9 mouse cellular contexts compared by ENCODE assay signal in genomic region chr6:72237035-72237434, GRCm38 (mm10). TPM values are rescaled to one million over a fixed set of nuclear protein-coding genes. Genes with fewer than 3 reads are reported as not detected.
DNase-seq lines count a peak whose midpoint lies in the region; ATAC-seq and TF ChIP-seq lines count a peak whose summit lies in the region.
"Had no signal": no experiment of that assay in that cellular context is flagged by ENCODE, and none has a peak within 500 bp of the region (broad histone marks: within the 10 kb centered on the region; RNA-seq: fewer than 3 reads in every experiment).

No protein-coding gene starts in this region.

- intact Hi-C loops in left cerebral cortex, postnatal 25 days (cut with DNase I) = loop anchor here (1.0 kb wide), 1 partner anchor 51 kb away; no protein-coding TSS in a partner anchor

- H3K9me3 ChIP-seq in hindbrain, embryonic 10.5 days = no peaks in the 10 kb centered on the region
- H3K9me3 ChIP-seq in hindbrain, embryonic 13.5 days = no peaks in the 10 kb centered on the region
- no peaks in the 10 kb centered on the region for H3K9me3 ChIP-seq in forebrain, embryonic 13.5 days (replicated peaks)
- no peaks in the 10 kb centered on the region for H3K9me3 ChIP-seq in hindbrain, postnatal 0 days (ENCODE audit: low read length)
- H3K9me3 ChIP-seq in stomach, postnatal 0 days (ENCODE audit: control insufficient read depth, low read length) = no peaks in the 10 kb centered on the region
- H3K9me3 ChIP-seq: neural tube, embryonic 12.5 days had no signal

- DNase-seq in hindbrain, embryonic 10.5 days (ENCODE audit: low spot score) = peak; percentile 89
- DNase-seq in c-Kit-positive CD71-negative TER-119-negative erythroid progenitor cells, embryonic 14.5 days (ENCODE audit: low read depth) = peak; percentile 81
- peak; percentile 94 for DNase-seq in hindbrain, postnatal 0 days (ENCODE audit: low spot score)
- peak; percentile 79 to 80 for DNase-seq in left cerebral cortex, postnatal 25 days (ENCODE audit: low spot score in 2 of 2)
- DNase-seq in natural killer cell, adult 2 months (ENCODE audit: low spot score in 2 of 2) = peak; percentile 36 to 63
- DNase-seq in stomach, postnatal 0 days (ENCODE audit: low spot score) = peak; percentile 88

- H3K36me3 ChIP-seq in hindbrain, embryonic 10.5 days = no peaks in the 10 kb centered on the region
- H3K36me3 ChIP-seq in hindbrain, embryonic 13.5 days = no peaks in the 10 kb centered on the region
- H3K36me3 ChIP-seq in forebrain, embryonic 13.5 days (ENCODE audit: poor library complexity, severe bottlenecking) = no peaks in the 10 kb centered on the region
- no peaks in the 10 kb centered on the region for H3K36me3 ChIP-seq in hindbrain, postnatal 0 days (ENCODE audit: insufficient read depth, low read length)
- H3K36me3 ChIP-seq in stomach, postnatal 0 days (ENCODE audit: control insufficient read depth, insufficient read depth, low read length) = no peaks in the 10 kb centered on the region
- H3K36me3 ChIP-seq: neural tube, embryonic 12.5 days had no signal

- H3K27me3 ChIP-seq in hindbrain, embryonic 10.5 days (ENCODE audit: insufficient read depth, poor library complexity, severe bottlenecking) = peaks cover 91% of the 10 kb centered on the region
- peaks cover 94% of the 10 kb centered on the region for H3K27me3 ChIP-seq in hindbrain, embryonic 13.5 days
- H3K27me3 ChIP-seq in forebrain, embryonic 13.5 days = peaks cover 69% of the 10 kb centered on the region
- peaks cover 35% of the 10 kb centered on the region; the same call in 1 of the 2 replicates for H3K27me3 ChIP-seq in hindbrain, postnatal 0 days (ENCODE audit: insufficient read depth, low read length)
- H3K27me3 ChIP-seq in stomach, postnatal 0 days (ENCODE audit: control insufficient read depth, insufficient read depth, low read length) = peaks cover 5% of the 10 kb centered on the region; the same call in 1 of the 2 replicates

- H3K9ac ChIP-seq in hindbrain, embryonic 13.5 days = no peak overlapping the region
- H3K9ac ChIP-seq in forebrain, embryonic 13.5 days = no peak overlapping the region
- H3K9ac ChIP-seq in hindbrain, postnatal 0 days (replicated peaks; ENCODE audit: low read length) = no peak overlapping the region
- no peak overlapping the region for H3K9ac ChIP-seq in stomach, postnatal 0 days (ENCODE audit: low read length)
- H3K9ac ChIP-seq: neural tube, embryonic 12.5 days had no signal

- peaks cover 74% of the 10 kb centered on the region for H3K4me1 ChIP-seq in hindbrain, embryonic 10.5 days (replicated peaks)
- H3K4me1 ChIP-seq in hindbrain, embryonic 13.5 days (replicated peaks) = peaks cover 54% of the 10 kb centered on the region
- H3K4me1 ChIP-seq in forebrain, embryonic 13.5 days = peaks cover 45% of the 10 kb centered on the region
- peaks cover 12% of the 10 kb centered on the region; the same call in 1 of the 2 replicates for H3K4me1 ChIP-seq in hindbrain, postnatal 0 days (ENCODE audit: insufficient read depth, low read length)
- H3K4me1 ChIP-seq in stomach, postnatal 0 days (replicated peaks; ENCODE audit: control insufficient read depth, insufficient read depth) = peaks cover 7% of the 10 kb centered on the region

- ATAC-seq in hindbrain, embryonic 13.5 days (ENCODE audit: low FRiP score) = no peak
- peak; percentile 19; the same call in 1 of the 2 replicates for ATAC-seq in forebrain, embryonic 13.5 days
- 0 out of 2 replicates have a peak, but pooled peaks have one; percentile 7 for ATAC-seq in hindbrain, postnatal 0 days
- ATAC-seq in stomach, postnatal 0 days (ENCODE audit: low FRiP score, low TSS enrichment) = no peak

- no peak overlapping the region for H3K4me3 ChIP-seq in hindbrain, embryonic 10.5 days
- no peak overlapping the region for H3K4me3 ChIP-seq in hindbrain, embryonic 13.5 days
- H3K4me3 ChIP-seq in forebrain, embryonic 13.5 days = no peak overlapping the region
- no peak overlapping the region for H3K4me3 ChIP-seq in hindbrain, postnatal 0 days (ENCODE audit: low read length)
- H3K4me3 ChIP-seq in stomach, postnatal 0 days (ENCODE audit: low read depth, low read length) = no peak overlapping the region
- H3K4me3 ChIP-seq: neural tube, embryonic 12.5 days had no signal

- peak; percentile 91 for TF ChIP-seq CTCF in hindbrain, postnatal 0 days (IDR thresholded peaks at IDR 0.05; ENCODE audit: low read depth)
- TF ChIP-seq CTCF in stomach, postnatal 0 days (IDR thresholded peaks at IDR 0.05; ENCODE audit: low read depth) = peak; percentile 96

- TF ChIP-seq EP300 in stomach, postnatal 0 days (optimal IDR thresholded peaks at IDR 0.05) = no peak

- H3K27ac ChIP-seq in hindbrain, embryonic 10.5 days = no peak overlapping the region
- H3K27ac ChIP-seq in hindbrain, embryonic 13.5 days = no peak overlapping the region
- H3K27ac ChIP-seq in forebrain, embryonic 13.5 days = no peak overlapping the region
- H3K27ac ChIP-seq in hindbrain, postnatal 0 days = no peak overlapping the region
- no peak overlapping the region for H3K27ac ChIP-seq in stomach, postnatal 0 days (replicated peaks)
- H3K27ac ChIP-seq: neural tube, embryonic 12.5 days had no signal

- WGBS in hindbrain, embryonic 10.5 days = 0% methylated on average over 5 of the region's 5 CpGs
- 2% methylated on average over 5 of the region's 5 CpGs for WGBS in hindbrain, embryonic 13.5 days
- 3% methylated on average over 5 of the region's 5 CpGs for WGBS in forebrain, embryonic 13.5 days
- 5% methylated on average over 5 of the region's 5 CpGs for WGBS in hindbrain, postnatal 0 days
- WGBS in stomach, postnatal 0 days = 5% methylated on average over 5 of the region's 5 CpGs

- H3K4me2 ChIP-seq in hindbrain, embryonic 13.5 days = no peak overlapping the region
- H3K4me2 ChIP-seq in forebrain, embryonic 13.5 days = no peak overlapping the region
- no peak overlapping the region for H3K4me2 ChIP-seq in hindbrain, postnatal 0 days (ENCODE audit: low read depth, low read length)
- H3K4me2 ChIP-seq in stomach, postnatal 0 days (replicated peaks; ENCODE audit: low read depth) = no peak overlapping the region
- H3K4me2 ChIP-seq: neural tube, embryonic 12.5 days had no signal

RNA-seq across cellular contexts. Expression of gene Atoh8, which starts 1.7 kb away (rescaled TPM):
- 15.9 and 16.6 TPM in 2 replicates for polyA plus RNA-seq in hindbrain, embryonic 10.5 days (2016; fragmentation: Nextera tagmentation; extraction: Ambion mirVana)
- polyA plus RNA-seq in hindbrain, embryonic 13.5 days (2015; fragmentation: Nextera tagmentation; extraction: Ambion mirVana) = 3.2 and 4.2 TPM in 2 replicates
- polyA plus RNA-seq in forebrain, embryonic 13.5 days (2015; fragmentation: Nextera tagmentation; extraction: Ambion mirVana) = 2.9 and 4.5 TPM in 2 replicates
- total RNA-seq in hindbrain, postnatal 0 days (2014; rRNA removed) = 6.5 and 8.1 TPM in 2 replicates
- polyA plus RNA-seq in hindbrain, postnatal 0 days (2015; fragmentation: Nextera tagmentation; extraction: Ambion mirVana) = 3.8 and 5.2 TPM in 2 replicates
- total RNA-seq in left cerebral cortex, postnatal 25 days (2021) = 1 to 10 TPM; 1.4 to 1.8 TPM
- 5.5 and 6.0 TPM in 2 replicates for polyA plus RNA-seq in stomach, postnatal 0 days (2015; fragmentation: Nextera tagmentation; extraction: Ambion mirVana)

Comparison
In these comparisons a context has a peak if more than half of its experiments do, and no peak if none do; other contexts are left out.
1. ATAC-seq: peak in forebrain, embryonic 13.5 days (single experiment) and hindbrain, postnatal 0 days (single experiment); none in hindbrain, embryonic 13.5 days (single experiment) and stomach, postnatal 0 days (single experiment).
2. Peak in every context shown above with its lines, with median percentiles within 50 percentile points of each other: DNase-seq.